Mouse (Mus musculus) G1E (cell line): ENCODE results near the gene Cox17. TPM values are rescaled to one million over a fixed set of nuclear protein-coding genes. Genes with fewer than 3 reads are reported as not detected.

Experiments used
- ATAC-seq: 2 replicates; pipeline ENCODE4 v1.8.0; 2016; ENCODE audit warnings: mild to moderate bottlenecking; ENCODE audit not compliant: insufficient number of reproducible peaks, poor library complexity, low FRiP score, severe bottlenecking; ENCODE audit errors: extremely low read depth
- DNase-seq: peaks from one replicate; pipeline ENCODE4 v3.0.0; 2012; ENCODE audit warnings: low spot score
- H3K27me3 ChIP-seq: 2 replicates; pipeline ENCODE4 v1.6.1; 2012; ENCODE audit warnings: mild to moderate bottlenecking, low read length, inconsistent platforms; ENCODE audit not compliant: insufficient read depth
- H3K36me3 ChIP-seq: replicated peaks from 2 replicates; pipeline ENCODE3; 2012; ENCODE audit warnings: mild to moderate bottlenecking, inconsistent platforms
- H3K4me1 ChIP-seq: 2 replicates; pipeline ENCODE4 v1.6.1; 2012; ENCODE audit warnings: low read depth, low read length, inconsistent platforms, mixed read lengths; ENCODE audit not compliant: insufficient read depth
- H3K4me3 ChIP-seq: 2 replicates; pipeline ENCODE4 v1.5.1; 2012; ENCODE audit warnings: low read depth, mild to moderate bottlenecking, inconsistent platforms, low read length, moderate library complexity, mixed read lengths
- H3K9me3 ChIP-seq: replicated peaks from 2 replicates; pipeline ENCODE4 v1.6.1; 2012; ENCODE audit warnings: inconsistent platforms
- CTCF ChIP-seq: IDR thresholded peaks from 2 replicates; pipeline ENCODE4 v1.5.1; 2012; ENCODE audit warnings: low read depth, low read length, inconsistent platforms, mixed read lengths
- GATA1 ChIP-seq: IDR thresholded peaks from 2 replicates; pipeline ENCODE4 v1.6.1; 2012; ENCODE audit warnings: borderline replicate concordance, low read length, inconsistent platforms, mixed read lengths
- GATA2 ChIP-seq: IDR thresholded peaks from 2 replicates; pipeline ENCODE4 v1.6.1; 2012; ENCODE audit warnings: low read depth, low read length, inconsistent platforms, borderline replicate concordance
- POLR2AphosphoS5 ChIP-seq: IDR thresholded peaks from 2 replicates; pipeline ENCODE4 v1.6.1; 2012; ENCODE audit warnings: low read depth, low read length, inconsistent platforms; ENCODE audit not compliant: insufficient replicate concordance
- TAL1 ChIP-seq: conservative IDR thresholded peaks from 2 replicates; pipeline ENCODE4 v1.6.1; 2012; ENCODE audit warnings: low read depth, low read length, inconsistent platforms, mixed read lengths
- polyA plus RNA-seq: library from polyadenylated mRNA; stranded (reverse); fragments of >175 nt; gene quantifications from 2 replicates; pipeline ENCODE4 v1.2.3, GENCODE M21; 2012
- total RNA-seq, 2 experiments: library from RNA; stranded (forward) in 1 of 2; stranded (reverse) in 1 of 2; fragments of 200-1000 nt in 1 of 2; fragments of >200 nt in 1 of 2; fragmentation: Nextera tagmentation in 1 of 2; gene quantifications; 2 replicates each; pipeline ENCODE4 v1.2.3; 2014 to 2017

The Cox17 gene
- total and polyA plus RNA-seq, 3 experiments: 210 to 871 (median 234) TPM

GRCm38 (mm10) chr16:38372876-38373275 lies 26.1 kb downstream of the Cox17 start:
- Histone ChIP-seq H3K27me3 (no peaks in the 10 kb centered on the region), H3K9me3 (no peaks in the 10 kb centered on the region), H3K36me3 (peaks cover 25% of the 10 kb centered on the region), H3K4me3 (no peak overlapping the region; the same call in 1 of the 2 replicates), H3K4me1 (peaks cover 92% of the 10 kb centered on the region)
- DNase-seq (no peak), ATAC-seq (no peak)
- TF ChIP-seq GATA1 (no peak), GATA2 (no peak)

GRCm38 (mm10) chr16:38373439-38373838 lies 26.6 kb downstream of the Cox17 start:
- H3K4me3 ChIP-seq: peak overlapping the region; percentile 16; the same call in 1 of the 2 replicates
- H3K27me3 ChIP-seq: no peaks in the 10 kb centered on the region
- DNase-seq: no peak
- no peak for ATAC-seq
- H3K4me1 ChIP-seq: peaks cover 91% of the 10 kb centered on the region
- H3K36me3 ChIP-seq: peaks cover 26% of the 10 kb centered on the region
- TF ChIP-seq POLR2AphosphoS5 (no peak), CTCF (no peak), GATA2 (no peak), GATA1 (no peak), TAL1 (no peak)
- H3K9me3 ChIP-seq: no peaks in the 10 kb centered on the region

- no peak for TF ChIP-seq TAL1
- TF ChIP-seq GATA2: no peak
- TF ChIP-seq GATA1: no peak
- no peak for TF ChIP-seq POLR2AphosphoS5
- TF ChIP-seq CTCF: no peak
- DNase-seq: no peak
- no peak for ATAC-seq
- Histone ChIP-seq H3K36me3 (peaks cover 31% of the 10 kb centered on the region), H3K4me1 (peaks cover 91% of the 10 kb centered on the region), H3K9me3 (no peaks in the 10 kb centered on the region), H3K4me3 (peak overlapping the region; percentile 61; the same call in 1 of the 2 replicates), H3K27me3 (no peaks in the 10 kb centered on the region)
These were observed 27.1 kb downstream of the Cox17 start for GRCm38 (mm10) chr16:38373941-38374340.

DNA sequence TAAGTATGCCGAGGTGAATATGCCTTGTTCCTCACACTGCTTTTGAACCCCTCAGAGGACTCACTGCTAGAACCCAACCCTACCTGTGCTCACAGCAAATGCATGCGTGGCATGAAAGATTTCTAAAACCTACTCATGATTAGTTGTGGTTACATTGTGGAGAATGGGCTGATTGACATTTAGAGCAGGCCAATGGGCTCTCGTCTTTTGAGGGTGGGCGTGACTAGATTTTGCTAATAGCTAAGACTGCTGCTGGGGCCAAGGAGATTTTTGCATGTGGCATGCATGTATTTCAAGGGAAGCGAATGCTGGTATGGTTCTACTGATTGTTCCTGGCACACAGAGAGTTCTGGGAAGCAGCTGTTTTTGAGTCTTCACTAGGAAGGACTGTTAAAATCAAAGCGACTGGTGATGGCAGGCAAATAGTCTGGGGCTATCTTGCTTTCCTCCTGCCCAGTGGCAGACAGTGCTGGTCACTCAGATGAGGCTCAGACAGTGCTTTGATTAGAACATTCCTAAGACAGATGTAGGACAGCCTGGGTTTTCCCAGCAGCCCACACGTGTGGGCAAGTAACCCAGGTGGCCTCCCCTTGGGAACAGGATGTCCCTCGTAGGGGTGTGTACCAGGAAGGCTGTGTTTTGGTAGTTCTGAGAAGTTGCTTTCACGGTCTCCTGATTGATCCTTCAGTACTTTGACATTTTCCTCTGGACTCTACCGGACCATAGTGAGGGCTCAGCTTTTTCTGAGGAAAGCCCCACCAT lies 27.8 kb downstream of the Cox17 start:
- peak; percentile 52 for DNase-seq
- H3K36me3 ChIP-seq: peaks cover 31% of the 10 kb centered on the region
- H3K9me3 ChIP-seq: no peaks in the 10 kb centered on the region
- H3K4me3 ChIP-seq: peak overlapping the region; percentile 61; the same call in 1 of the 2 replicates
- no peaks in the 10 kb centered on the region for H3K27me3 ChIP-seq
- peaks cover 90% of the 10 kb centered on the region for H3K4me1 ChIP-seq
- TF ChIP-seq GATA2: no peak
- no peak for TF ChIP-seq CTCF
- no peak for TF ChIP-seq POLR2AphosphoS5
- TF ChIP-seq TAL1: no peak
- TF ChIP-seq GATA1: no peak
- no peak for ATAC-seq

DNA sequence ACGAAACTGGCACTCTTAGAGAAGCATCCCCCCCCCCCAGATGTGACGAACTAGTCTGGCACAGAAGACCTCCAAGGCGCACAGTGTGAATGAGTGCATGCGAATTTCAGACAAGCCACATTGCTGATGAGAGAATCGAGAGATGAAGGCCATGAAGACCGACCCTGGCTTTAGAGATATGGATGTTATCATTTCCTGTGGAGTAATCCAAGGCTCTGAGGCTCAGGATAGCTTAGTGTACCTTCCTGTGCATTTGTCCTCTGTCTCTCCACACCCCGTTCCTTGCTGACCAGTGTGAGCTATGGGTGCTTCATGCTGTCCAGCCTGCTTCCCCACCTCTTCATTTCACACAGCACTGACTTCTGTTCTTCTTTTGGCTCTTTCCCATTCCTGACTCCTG lies 28.4 kb downstream of the Cox17 start:
- peak overlapping the region; percentile 59; the same call in 1 of the 2 replicates for H3K4me3 ChIP-seq
- peaks cover 89% of the 10 kb centered on the region for H3K4me1 ChIP-seq
- no peaks in the 10 kb centered on the region for H3K27me3 ChIP-seq
- ATAC-seq: no peak
- no peak for TF ChIP-seq CTCF
- TF ChIP-seq GATA1: no peak
- no peak for TF ChIP-seq GATA2
- no peak for TF ChIP-seq POLR2AphosphoS5
- no peak for TF ChIP-seq TAL1
- H3K9me3 ChIP-seq: no peaks in the 10 kb centered on the region
- H3K36me3 ChIP-seq: peaks cover 31% of the 10 kb centered on the region
- no peak for DNase-seq

DNA sequence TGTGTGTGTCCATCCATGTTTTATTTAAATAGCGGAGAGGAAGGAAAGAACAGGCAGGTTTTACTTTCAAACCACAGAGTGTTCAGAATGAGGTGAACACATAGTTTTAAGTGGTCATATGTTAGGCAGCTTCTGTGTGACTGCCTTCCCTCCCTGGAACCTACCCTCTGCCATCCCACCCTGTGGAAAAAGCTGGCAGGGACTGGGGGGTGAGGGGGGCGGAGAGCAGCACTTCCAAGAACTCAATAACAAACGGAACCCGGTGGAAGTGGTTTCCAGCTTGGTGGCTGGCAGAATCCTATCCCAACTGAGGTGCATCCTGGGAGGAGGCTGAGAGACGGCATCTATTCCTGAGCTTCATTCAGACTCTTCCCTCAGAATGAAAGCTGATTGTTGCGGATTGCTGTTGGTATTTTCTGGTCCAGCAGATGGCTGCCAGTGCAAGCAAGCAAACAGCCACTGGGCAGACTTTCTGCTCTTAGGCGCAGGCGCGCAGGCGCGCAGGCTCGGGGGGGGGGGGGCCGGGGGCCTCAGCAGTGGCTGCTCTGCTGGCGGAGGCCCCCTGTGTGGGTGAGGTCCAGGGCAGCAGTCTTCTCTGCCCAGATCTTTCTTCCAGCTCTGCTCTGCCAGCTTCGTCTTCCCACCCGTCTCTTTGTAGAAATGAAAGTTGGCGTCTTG lies 29.5 kb downstream of the Cox17 start:
- no peak for ATAC-seq
- no peak for TF ChIP-seq CTCF
- no peak for TF ChIP-seq GATA2
- no peak for TF ChIP-seq TAL1
- TF ChIP-seq GATA1: no peak
- no peak for TF ChIP-seq POLR2AphosphoS5

More for the DNA sequence above, 29.5 kb downstream of the Cox17 start:
- Histone ChIP-seq H3K9me3 (no peaks in the 10 kb centered on the region), H3K4me3 (peak overlapping the region; percentile 50; the same call in 1 of the 2 replicates), H3K27me3 (no peaks in the 10 kb centered on the region), H3K4me1 (peaks cover 79% of the 10 kb centered on the region), H3K36me3 (peaks cover 31% of the 10 kb centered on the region)
- no peak for DNase-seq
